Mouse (Mus musculus) heart, adult 2 months (tissue): Measurements from ENCODE around the gene Frmd8. TPM values are rescaled to one million over a fixed set of nuclear protein-coding genes. Genes with fewer than 3 reads are reported as not detected.

Experiments used
- DNase-seq, 2 experiments: peaks; one replicate each; pipeline ENCODE4 v3.0.0; 2021
- H3K27ac ChIP-seq: fragments of 200-600 bp; 2 replicates; pipeline ENCODE4 v1.8.1; 2022
- H3K27me3 ChIP-seq: fragments of 200-500 bp; 2 replicates; pipeline ENCODE4 v1.6.1; 2012; ENCODE audit warnings: mild to moderate bottlenecking, low read length, inconsistent platforms, mixed read lengths; ENCODE audit not compliant: control insufficient read depth, insufficient read depth
- H3K36me3 ChIP-seq: fragments of 200-500 bp; 2 replicates; pipeline ENCODE4 v1.6.1; 2012; ENCODE audit warnings: low read length, inconsistent platforms; ENCODE audit not compliant: control insufficient read depth, insufficient read depth
- H3K4me1 ChIP-seq: fragments of 200-500 bp; 2 replicates; pipeline ENCODE4 v1.6.1; 2011; ENCODE audit warnings: low read length; ENCODE audit not compliant: control insufficient read depth, insufficient read depth
- H3K4me3 ChIP-seq: fragments of 200-600 bp; 2 replicates; pipeline ENCODE4 v1.8.1; 2022
- H3K79me2 ChIP-seq: fragments of 200-500 bp; replicated peaks from 2 replicates; pipeline ENCODE4 v1.6.1; 2012; ENCODE audit warnings: mild to moderate bottlenecking, inconsistent platforms, low read length, moderate library complexity, mixed read lengths; ENCODE audit not compliant: control insufficient read depth, insufficient read depth
- H3K9ac ChIP-seq: fragments of 200-500 bp; 2 replicates; pipeline ENCODE4 v1.6.1; 2012; ENCODE audit warnings: low read depth, mild to moderate bottlenecking, control low read depth, inconsistent platforms, low read length, mixed read lengths
- CTCF ChIP-seq: fragments of 200-600 bp; IDR thresholded peaks from 2 replicates; pipeline ENCODE4 v1.8.1; 2022; ENCODE audit warnings: antibody characterized with exemption, mild to moderate bottlenecking, moderate library complexity
- EP300 ChIP-seq: fragments of 200-500 bp; IDR thresholded peaks from 2 replicates; pipeline ENCODE4 v1.6.1; 2011; ENCODE audit warnings: low read depth, low read length, control low read depth; ENCODE audit not compliant: insufficient read depth
- POLR2A ChIP-seq: fragments of 200-500 bp; IDR thresholded peaks from 2 replicates; pipeline ENCODE4 v1.6.1; 2011; ENCODE audit warnings: mild to moderate bottlenecking, low read depth, low read length, control low read depth; ENCODE audit not compliant: insufficient read depth
- WGBS: fragments of 180-500 bp; shearing (Covaris S2); methylation state at CpG from one replicate; pipeline ENCODE4 v1.1.7; 2018; 5-methylcytosine and 5-hydroxymethylcytosine counted together
- intact Hi-C: fragments of 180-260 bp; cut with DNase I; formaldehyde crosslinking; loops from one replicate; pipeline ENCODE4 v1.15.1; 2025
- polyA plus RNA-seq: library from polyadenylated mRNA; depleted of rRNA; stranded (reverse); fragments of >200 nt; gene quantifications from 2 replicates; pipeline ENCODE4 v1.2.3, GENCODE M21; 2012
- total RNA-seq, 2 experiments: library from RNA; stranded (reverse); gene quantifications; 2 replicates each; pipeline ENCODE4 v1.2.3; 2021

Gene Frmd8
- total and polyA plus RNA-seq, 3 experiments = 7.0 to 8.4 (median 7.7) TPM

- peaks cover 13% of the 10 kb centered on the region for H3K36me3 ChIP-seq
- H3K27ac ChIP-seq = no peak overlapping the region
- no peak overlapping the region for H3K4me3 ChIP-seq
- H3K4me1 ChIP-seq = peaks cover 12% of the 10 kb centered on the region
- no peak overlapping the region for H3K9ac ChIP-seq
- 71% methylated on average over 3 of the region's 3 CpGs for WGBS
- peaks cover 6% of the 10 kb centered on the region; the same call in 1 of the 2 replicates for H3K79me2 ChIP-seq
- DNase-seq = no peak
- intact Hi-C loops = no loop called here
- TF ChIP-seq CTCF (no peak), POLR2A (no peak)
- no peaks in the 10 kb centered on the region for H3K27me3 ChIP-seq
These were observed 32.2 kb upstream of the Frmd8 start for GRCm38 (mm10) chr19:5907275-5907674.

GRCm38 (mm10) chr19:5894002-5894678, 19.1 kb upstream of the Frmd8 start, which contains the start of gene Tigd3:
Gene Tigd3, minus strand, starts transcription at chr19:5894149.
- 2% methylated on average over 36 of the region's 36 CpGs for WGBS
- no peaks in the 10 kb centered on the region for H3K36me3 ChIP-seq
- DNase-seq = peak; percentile 93 to 94
- H3K79me2 ChIP-seq = no peaks in the 10 kb centered on the region
- H3K4me3 ChIP-seq = peak within 1 kb of the TSS; percentile 74
- H3K4me1 ChIP-seq = peaks cover 6% of the 10 kb centered on the region
- no peaks in the 10 kb centered on the region for H3K27me3 ChIP-seq
- intact Hi-C loops = no loop called here
- TF ChIP-seq POLR2A = no peak
- no peak for TF ChIP-seq CTCF
- TF ChIP-seq EP300 = no peak
- peak within 1 kb of the TSS; percentile 75 for H3K9ac ChIP-seq
- H3K27ac ChIP-seq = peak within 1 kb of the TSS; percentile 70

GRCm38 (mm10) chr19:5893282-5894001, 18.4 kb upstream of the Frmd8 start:
- Histone ChIP-seq H3K36me3 (no peaks in the 10 kb centered on the region), H3K4me1 (peaks cover 6% of the 10 kb centered on the region), H3K4me3 (peak overlapping the region; percentile 74), H3K27me3 (no peaks in the 10 kb centered on the region), H3K9ac (peak overlapping the region; percentile 75), H3K79me2 (no peaks in the 10 kb centered on the region), H3K27ac (peak overlapping the region; percentile 70)
- 13% methylated on average over 31 of the region's 31 CpGs for WGBS
- no peak for TF ChIP-seq CTCF
- no peak for TF ChIP-seq POLR2A
- TF ChIP-seq EP300 = no peak
- no peak for DNase-seq
- intact Hi-C loops = no loop called here

- TF ChIP-seq POLR2A = no peak
- TF ChIP-seq EP300 = no peak
- no peak for TF ChIP-seq CTCF
- H3K79me2 ChIP-seq = no peaks in the 10 kb centered on the region
- DNase-seq = no peak
- H3K27me3 ChIP-seq = no peaks in the 10 kb centered on the region
- H3K4me3 ChIP-seq = no peak overlapping the region
- 93% methylated on average over 13 of the region's 13 CpGs for WGBS
- H3K4me1 ChIP-seq = peaks cover 6% of the 10 kb centered on the region
- no peaks in the 10 kb centered on the region for H3K36me3 ChIP-seq
- no peak overlapping the region for H3K9ac ChIP-seq
- intact Hi-C loops = no loop called here
- no peak overlapping the region for H3K27ac ChIP-seq
These were observed 17.7 kb upstream of the Frmd8 start for GRCm38 (mm10) chr19:5892735-5893134.

GRCm38 (mm10) chr19:5892262-5892661, 17.2 kb upstream of the Frmd8 start:
- H3K4me3 ChIP-seq = no peak overlapping the region
- peaks cover 6% of the 10 kb centered on the region for H3K4me1 ChIP-seq
- TF ChIP-seq EP300 = no peak
- no peak for TF ChIP-seq POLR2A
- TF ChIP-seq CTCF = no peak
- no peaks in the 10 kb centered on the region for H3K79me2 ChIP-seq
- H3K36me3 ChIP-seq = no peaks in the 10 kb centered on the region
- no peak overlapping the region for H3K27ac ChIP-seq
- intact Hi-C loops = no loop called here
- H3K27me3 ChIP-seq = no peaks in the 10 kb centered on the region
- WGBS = 95% methylated on average over 7 of the region's 7 CpGs
- no peak overlapping the region for H3K9ac ChIP-seq
- DNase-seq = no peak

GRCm38 (mm10) chr19:5891521-5892258, 16.6 kb upstream of the Frmd8 start:
- 89% methylated on average over 12 of the region's 12 CpGs for WGBS
- TF ChIP-seq CTCF = no peak
- H3K36me3 ChIP-seq = no peaks in the 10 kb centered on the region
- H3K4me3 ChIP-seq = no peak overlapping the region
- peaks cover 6% of the 10 kb centered on the region for H3K4me1 ChIP-seq
- H3K27me3 ChIP-seq = no peaks in the 10 kb centered on the region
- no peak for DNase-seq
- H3K27ac ChIP-seq = no peak overlapping the region; the same call in 1 of the 2 replicates
- H3K79me2 ChIP-seq = no peaks in the 10 kb centered on the region
- intact Hi-C loops = no loop called here
- no peak overlapping the region for H3K9ac ChIP-seq
